Mouse (Mus musculus) hindbrain, embryonic 11.5 days (tissue): Measurements from ENCODE around the gene Irak4. TPM values are rescaled to one million over a fixed set of nuclear protein-coding genes. Genes with fewer than 3 reads are reported as not detected.

Experiments used
- ATAC-seq: fragments of 200-750 bp; cut with Nextera tagmentation; 2 replicates; pipeline ENCODE4 v1.8.0; 2017; ENCODE audit warnings: mild to moderate bottlenecking, moderate TSS enrichment, moderate library complexity; ENCODE audit not compliant: low FRiP score
- DNase-seq: peaks from one replicate; pipeline ENCODE4 v3.0.0-alpha.2; 2015; ENCODE audit warnings: low spot score
- H3K27ac ChIP-seq: fragments of 300-500 bp; sonication (generic); 2 replicates; pipeline ENCODE4 v1.5.1; 2014; ENCODE audit warnings: mild to moderate bottlenecking, low read depth, low read length
- H3K27me3 ChIP-seq: fragments of 300-500 bp; sonication (generic); 2 replicates; pipeline ENCODE4 v1.6.1; 2014; ENCODE audit warnings: mild to moderate bottlenecking, low read length, moderate library complexity, mixed read lengths; ENCODE audit not compliant: control insufficient read depth, insufficient read depth
- H3K36me3 ChIP-seq: fragments of 300-500 bp; sonication (generic); 2 replicates; pipeline ENCODE4 v1.6.1; 2014; ENCODE audit warnings: mild to moderate bottlenecking, low read length, moderate library complexity, mixed read lengths; ENCODE audit not compliant: control insufficient read depth, insufficient read depth
- H3K4me1 ChIP-seq: fragments of 300-500 bp; sonication (generic); replicated peaks from 2 replicates; pipeline ENCODE4 v1.6.1; 2014; ENCODE audit warnings: low read length, mixed read lengths; ENCODE audit not compliant: control insufficient read depth, insufficient read depth
- H3K4me2 ChIP-seq: fragments of 300-500 bp; sonication (generic); replicated peaks from 2 replicates; pipeline ENCODE4 v1.6.1; 2014; ENCODE audit warnings: mild to moderate bottlenecking, low read depth, low read length
- H3K4me3 ChIP-seq: fragments of 300-500 bp; sonication (generic); 2 replicates; pipeline ENCODE4 v1.5.1; 2014; ENCODE audit warnings: low read depth, low read length
- H3K9ac ChIP-seq: fragments of 300-500 bp; sonication (generic); 2 replicates; pipeline ENCODE4 v1.6.1; 2014; ENCODE audit warnings: low read depth, low read length
- H3K9me3 ChIP-seq: fragments of 300-500 bp; sonication (generic); 2 replicates; pipeline ENCODE4 v1.6.1; 2016; ENCODE audit warnings: low read length; ENCODE audit not compliant: control insufficient read depth
- WGBS: fragments of 180-500 bp; shearing (Covaris S2); extraction: QIAGEN DNeasy Blood & Tissue Kit; methylation state at CpG from one replicate; pipeline ENCODE4 v1.1.7; 2014; 5-methylcytosine and 5-hydroxymethylcytosine counted together
- polyA plus RNA-seq: library from polyadenylated mRNA; unstranded; fragments of >200 nt; fragmentation: Nextera tagmentation; extraction: Ambion mirVana; gene quantifications from 2 replicates; pipeline ENCODE4 v1.2.1, GENCODE M21; 2014

Irak4 gene
- polyA plus RNA-seq, 1 experiment from 2014 or later = 3.0 TPM

DNA sequence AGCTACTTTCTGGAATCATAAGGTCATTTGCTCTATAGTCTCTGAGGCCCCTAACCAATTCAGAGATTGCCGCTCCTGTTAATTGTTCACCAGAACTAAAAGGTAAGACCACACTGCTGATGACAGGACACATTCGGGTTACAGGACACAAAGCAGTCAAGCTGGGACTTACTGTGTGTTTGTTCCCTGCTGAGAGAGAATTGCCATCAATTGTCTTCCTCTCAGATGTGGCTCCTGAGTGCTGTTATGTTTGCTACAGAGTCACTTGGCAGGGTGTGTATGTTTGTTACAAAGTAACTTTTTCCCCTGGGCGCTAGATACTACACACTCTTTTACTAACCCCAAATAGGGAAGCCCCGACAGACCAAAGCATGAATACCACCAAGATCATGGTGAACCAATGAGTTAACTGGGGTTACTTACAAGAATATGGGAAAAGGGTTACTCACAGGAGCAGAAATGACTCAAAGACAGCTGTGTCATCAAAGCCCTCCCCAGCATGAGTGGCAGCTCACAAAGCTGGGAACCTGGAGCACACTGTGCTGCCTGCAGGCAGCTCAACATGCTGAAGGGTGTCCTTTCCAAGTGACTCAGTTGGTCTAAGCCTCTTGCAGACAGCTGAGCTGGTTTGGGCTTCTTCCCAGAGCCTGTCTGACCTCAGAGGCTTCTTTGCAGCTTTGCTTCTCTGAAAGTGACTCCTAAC, 31.3 kb downstream of the Irak4 start:
- DNase-seq = no peak
- H3K9me3 ChIP-seq = no peaks in the 10 kb centered on the region
- 53% methylated on average over 4 of the region's 4 CpGs for WGBS
- no peak overlapping the region for H3K9ac ChIP-seq
- no peaks in the 10 kb centered on the region for H3K36me3 ChIP-seq
- no peak overlapping the region for H3K4me2 ChIP-seq
- no peak overlapping the region for H3K4me3 ChIP-seq
- no peak for ATAC-seq
- H3K27me3 ChIP-seq = no peaks in the 10 kb centered on the region
- H3K4me1 ChIP-seq = no peaks in the 10 kb centered on the region
- no peak overlapping the region for H3K27ac ChIP-seq

DNA sequence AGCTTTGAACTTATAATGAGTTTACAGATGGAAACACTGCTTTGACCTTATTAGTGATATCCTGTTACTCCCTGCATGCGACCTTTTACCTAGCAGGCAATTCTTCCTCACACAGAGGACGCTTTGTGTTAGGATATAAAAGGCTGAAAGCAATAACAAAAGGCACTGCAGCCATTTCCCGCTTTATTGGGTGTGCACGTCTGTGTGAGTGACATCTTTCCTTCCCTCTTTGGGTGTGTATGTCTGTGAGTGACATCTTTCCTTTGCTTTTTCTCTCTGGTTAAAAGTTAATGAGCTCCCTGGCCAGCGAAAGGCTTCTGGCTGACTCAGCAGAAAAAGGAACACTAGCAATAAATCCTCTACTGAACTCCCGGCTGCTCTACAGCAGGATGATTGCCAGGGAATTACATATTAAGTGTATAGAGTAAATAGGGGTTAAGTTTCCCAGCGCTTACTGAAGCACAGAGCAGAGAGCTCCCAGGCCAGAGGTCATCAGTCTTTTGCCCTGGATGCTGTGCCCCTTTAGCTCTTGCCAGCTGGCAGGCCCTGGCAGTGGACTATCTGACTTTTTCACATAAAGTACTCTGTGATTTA, 38.7 kb downstream of the Irak4 start:
- Histone ChIP-seq H3K27ac (no peak overlapping the region), H3K9ac (no peak overlapping the region), H3K4me1 (no peaks in the 10 kb centered on the region), H3K27me3 (no peaks in the 10 kb centered on the region), H3K36me3 (peaks cover 13% of the 10 kb centered on the region; the same call in 1 of the 2 replicates), H3K9me3 (no peaks in the 10 kb centered on the region), H3K4me2 (no peak overlapping the region), H3K4me3 (no peak overlapping the region)
- 60% methylated on average over 7 of the region's 7 CpGs for WGBS
- ATAC-seq (no peak), DNase-seq (no peak)

DNA sequence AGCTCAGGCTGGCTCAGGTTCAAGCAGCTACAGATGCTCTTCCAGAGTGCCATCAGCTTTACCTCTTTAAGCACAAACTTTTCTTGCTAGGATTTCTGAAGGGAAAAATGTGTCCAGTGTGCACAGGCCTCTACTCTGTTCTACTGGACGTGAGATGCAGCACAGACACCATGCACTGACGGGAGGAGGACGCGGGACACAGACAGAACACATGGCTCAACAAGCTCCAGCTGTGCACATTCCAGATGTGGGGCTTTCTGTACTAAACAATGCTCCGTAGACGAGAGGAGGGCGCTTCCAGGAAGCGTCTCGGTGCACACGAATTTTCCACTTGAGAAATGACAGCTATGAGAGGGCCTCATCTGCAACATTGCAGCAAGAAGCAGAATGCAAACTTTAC, 39.7 kb downstream of the Irak4 start:
- ATAC-seq (no peak), DNase-seq (no peak)
- H3K27me3 ChIP-seq = no peaks in the 10 kb centered on the region
- no peaks in the 10 kb centered on the region for H3K9me3 ChIP-seq
- H3K4me3 ChIP-seq = no peak overlapping the region
- H3K27ac ChIP-seq = no peak overlapping the region
- WGBS = 92% methylated on average over 10 of the region's 10 CpGs
- H3K9ac ChIP-seq = no peak overlapping the region
- H3K4me2 ChIP-seq = no peak overlapping the region
- H3K36me3 ChIP-seq = peaks cover 13% of the 10 kb centered on the region; the same call in 1 of the 2 replicates
- H3K4me1 ChIP-seq = no peaks in the 10 kb centered on the region

DNA sequence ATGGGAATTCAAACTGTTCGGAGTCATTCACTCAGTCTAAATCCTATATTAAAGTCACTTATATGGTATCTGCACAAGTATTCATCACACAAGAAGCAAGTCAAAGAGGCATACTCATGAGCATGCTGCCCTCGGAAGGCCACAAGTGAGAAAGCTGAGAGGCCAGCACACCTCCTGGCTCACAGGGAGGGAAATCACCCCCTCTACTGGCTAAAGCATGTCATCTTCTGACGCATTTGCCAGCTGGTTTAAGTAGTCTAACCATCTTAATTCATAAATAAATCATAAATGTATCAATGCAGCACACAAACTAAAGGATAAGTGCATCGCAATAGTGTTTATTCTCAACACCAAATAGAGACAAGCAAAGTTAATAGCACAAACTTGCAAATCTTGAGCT, 41.3 kb downstream of the Irak4 start:
- H3K36me3 ChIP-seq = peaks cover 13% of the 10 kb centered on the region; the same call in 1 of the 2 replicates
- ATAC-seq (no peak), DNase-seq (no peak)
- 88% methylated on average over 4 of the region's 4 CpGs for WGBS
- no peak overlapping the region for H3K9ac ChIP-seq
- H3K9me3 ChIP-seq = no peaks in the 10 kb centered on the region
- no peaks in the 10 kb centered on the region for H3K4me1 ChIP-seq
- no peak overlapping the region for H3K4me2 ChIP-seq
- H3K27me3 ChIP-seq = no peaks in the 10 kb centered on the region
- H3K4me3 ChIP-seq = no peak overlapping the region
- H3K27ac ChIP-seq = no peak overlapping the region

DNA sequence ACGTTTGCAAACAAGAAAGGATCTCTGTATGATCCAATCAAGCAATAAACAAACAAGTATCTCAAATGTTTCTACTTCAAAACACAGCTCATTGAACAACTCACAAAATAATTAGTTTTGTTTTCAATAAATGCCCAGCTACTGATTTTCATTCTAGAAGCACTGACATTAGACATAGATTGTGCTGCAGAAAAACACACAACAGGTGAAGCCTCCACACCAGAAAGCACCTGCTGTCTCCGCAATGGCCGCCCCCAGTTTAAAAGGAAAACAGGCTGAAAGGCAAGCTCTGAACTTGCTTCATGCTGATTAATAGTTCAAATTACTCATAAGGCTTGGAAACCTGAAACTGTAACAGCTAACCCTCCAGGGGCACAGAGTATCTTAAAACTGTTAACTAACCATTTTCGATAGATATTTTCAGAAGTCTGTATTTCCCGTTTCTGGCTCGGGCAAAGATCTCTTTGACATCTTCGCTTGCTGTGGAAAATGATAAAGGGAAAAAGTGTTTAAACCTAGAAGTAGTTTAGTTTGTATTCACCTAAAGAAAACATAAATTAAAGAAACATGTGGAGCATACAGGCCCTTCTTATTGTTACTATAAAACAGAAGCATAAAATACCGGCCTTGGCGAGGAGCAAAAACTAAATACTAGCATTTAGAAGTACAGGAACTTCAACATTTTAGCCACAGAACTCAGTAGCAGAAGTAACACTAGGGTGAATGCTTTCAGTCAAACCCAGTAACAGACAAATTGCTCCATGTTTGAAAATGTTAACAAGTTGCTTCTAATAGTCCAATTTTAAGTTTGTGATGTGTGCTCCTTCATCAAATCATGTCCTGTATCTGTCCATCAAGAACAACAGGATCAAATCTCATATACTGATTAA, 44.6 kb downstream of the Irak4 start:
- Histone ChIP-seq H3K4me1 (no peaks in the 10 kb centered on the region), H3K9ac (no peak overlapping the region), H3K4me3 (no peak overlapping the region; the same call in 1 of the 2 replicates), H3K9me3 (no peaks in the 10 kb centered on the region), H3K27me3 (no peaks in the 10 kb centered on the region), H3K36me3 (no peaks in the 10 kb centered on the region), H3K27ac (no peak overlapping the region), H3K4me2 (no peak overlapping the region)
- ATAC-seq (no peak), DNase-seq (no peak)
- WGBS = 88% methylated on average over 9 of the region's 9 CpGs

DNA sequence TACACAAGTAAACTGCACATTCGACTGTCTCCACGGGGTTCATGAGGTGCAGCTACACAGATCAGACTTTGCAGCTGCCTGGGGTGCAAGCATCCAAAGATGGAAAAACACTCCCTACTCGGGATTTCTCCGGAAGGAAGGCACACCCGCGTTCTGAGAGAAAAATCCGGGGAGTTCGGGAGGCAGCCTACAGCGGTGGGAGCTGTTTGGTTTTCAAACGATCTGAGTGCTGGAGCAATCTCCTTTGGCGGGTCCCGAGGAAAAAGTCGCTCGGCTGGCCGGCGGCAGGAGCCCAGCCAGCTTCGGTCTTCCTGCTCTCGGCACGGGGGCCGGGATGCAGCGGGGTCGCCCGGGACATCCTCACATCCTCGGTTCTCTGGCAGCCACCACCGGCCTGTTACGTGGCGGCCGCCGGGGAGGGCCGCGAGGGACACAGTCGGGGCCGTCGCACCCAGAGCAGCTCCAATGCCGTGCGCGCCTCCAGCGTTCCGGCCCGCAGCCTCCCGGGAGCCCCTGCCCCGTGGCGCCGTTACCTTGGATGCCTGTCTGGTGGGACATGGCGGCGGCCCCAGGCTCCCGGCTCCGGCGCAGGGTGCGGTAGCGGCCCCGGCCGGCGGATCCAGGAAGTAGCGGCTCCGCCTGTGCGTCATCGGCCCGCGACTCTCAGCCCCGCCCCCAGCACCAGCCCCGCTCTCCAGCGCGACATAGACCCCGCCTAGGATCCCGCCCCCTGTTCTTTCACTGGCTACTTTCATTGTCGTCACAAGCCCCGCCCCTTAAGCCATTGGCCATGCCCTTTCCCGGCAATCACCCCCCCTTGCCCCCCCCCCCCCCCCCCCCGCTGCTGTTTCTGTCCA, 46.0 kb downstream of the Irak4 start, which contains the start of gene Twf1:
TSS of gene Twf1 (minus strand) at position 671 of the 857 bp plus-strand sequence.
- Histone ChIP-seq H3K27ac (peak within 1 kb of the TSS; percentile 70), H3K4me1 (no peaks in the 10 kb centered on the region), H3K4me3 (peak within 1 kb of the TSS; percentile 89), H3K36me3 (no peaks in the 10 kb centered on the region), H3K9me3 (no peaks in the 10 kb centered on the region), H3K4me2 (peak within 1 kb of the TSS; percentile 71), H3K27me3 (no peaks in the 10 kb centered on the region), H3K9ac (peak within 1 kb of the TSS; percentile 94)
- WGBS = under 1% methylated on average over 65 of the region's 70 CpGs
- DNase-seq (peak; percentile 98), ATAC-seq (peak; percentile 99)

DNA sequence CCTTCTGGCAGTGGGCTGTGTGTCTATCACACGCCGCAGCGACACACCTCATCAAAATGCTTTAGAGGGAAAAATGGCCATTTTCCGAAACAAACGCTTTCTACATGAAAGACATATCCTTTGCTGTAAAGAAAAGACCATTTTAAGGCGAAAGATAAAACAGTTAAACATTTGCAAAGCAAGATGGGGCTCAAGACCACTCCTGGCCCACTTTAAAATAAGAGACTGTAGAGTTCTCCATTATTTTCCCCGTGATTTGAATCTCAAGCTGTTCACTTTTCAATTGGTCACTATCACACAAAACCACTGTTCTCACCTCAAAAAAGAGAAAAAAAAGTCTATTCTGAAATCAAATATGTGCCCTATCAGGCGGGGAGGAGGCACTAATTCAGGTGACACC, 46.6 kb downstream of the Irak4 start:
- Histone ChIP-seq H3K9ac (no peak overlapping the region), H3K4me3 (peak overlapping the region; percentile 89), H3K27ac (no peak overlapping the region), H3K9me3 (no peaks in the 10 kb centered on the region), H3K4me1 (no peaks in the 10 kb centered on the region), H3K4me2 (peak overlapping the region; percentile 35; the same call in 1 of the 2 replicates), H3K27me3 (no peaks in the 10 kb centered on the region), H3K36me3 (no peaks in the 10 kb centered on the region)
- DNase-seq (no peak), ATAC-seq (peak; percentile 42)
- 21% methylated on average over 5 of the region's 8 CpGs for WGBS

DNA sequence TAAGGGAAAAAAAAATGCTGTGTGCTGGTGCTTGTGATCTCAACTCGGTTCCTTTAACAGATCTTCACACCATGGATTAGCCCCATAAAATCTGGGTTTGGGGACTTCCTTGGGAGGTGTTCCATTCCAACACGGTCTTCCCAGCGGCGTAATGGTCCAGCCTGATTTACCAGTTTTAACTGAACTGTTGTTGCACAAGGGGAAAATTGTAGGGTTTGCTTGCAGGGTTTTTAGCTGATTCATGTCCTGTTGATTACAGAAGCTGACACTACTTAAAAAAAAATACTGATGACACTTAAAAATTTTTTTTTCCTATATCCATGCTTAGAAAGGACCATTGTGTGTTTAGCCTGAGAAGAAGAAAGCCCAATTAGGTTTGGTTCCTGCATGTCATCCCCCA, 47.9 kb downstream of the Irak4 start:
- Histone ChIP-seq H3K27ac (no peak overlapping the region), H3K27me3 (no peaks in the 10 kb centered on the region), H3K36me3 (no peaks in the 10 kb centered on the region), H3K4me3 (no peak overlapping the region), H3K4me2 (no peak overlapping the region), H3K4me1 (no peaks in the 10 kb centered on the region), H3K9ac (no peak overlapping the region), H3K9me3 (no peaks in the 10 kb centered on the region)
- ATAC-seq = no peak
- no peak for DNase-seq
- 84% methylated on average over 4 of the region's 4 CpGs for WGBS
